Mouse (Mus musculus) adrenal gland, adult 18-20 months (tissue): ENCODE results near the gene Mindy3. TPM values are rescaled to one million over a fixed set of nuclear protein-coding genes. Genes with fewer than 3 reads are reported as not detected.
"Not testable (repeated sequence)": the region's sequence is repeated elsewhere in the genome, so short reads cannot be mapped to it uniquely, and the experiment has no call there.

Source experiments
- DNase-seq, 2 experiments: peaks; one replicate each; pipeline ENCODE4 v3.0.0; 2021 to 2022; ENCODE audit warnings: low spot score in 2 of 2
- long read RNA-seq, 2 experiments: library from polyadenylated mRNA; stranded (forward); transcript quantifications; one replicate each; pipeline ENCODE4 v2.0.0; 2021
- total RNA-seq, 2 experiments: library from RNA; stranded (reverse); gene quantifications; 1 replicate in 1 of 2; 2 replicates in 1 of 2; pipeline ENCODE4 v1.2.3; 2021

Mindy3 gene
- total RNA-seq = 10 to 100 TPM; 38.8 to 50.6 TPM
- long read RNA-seq, experiment 1, transcript Mindy3-201 (15 exons, 2,344 nt) = major isoform, 14 of 24 reads
- long read RNA-seq, experiment 1, partial matches to known transcripts = 0 of 24 reads
- long read RNA-seq, experiment 1, other reads (novel, unspliced or antisense) = 9 of 24 reads
- long read RNA-seq, experiment 2, transcript Mindy3-201 (15 exons, 2,344 nt) = major isoform, 24 of 49 reads
- long read RNA-seq, experiment 2, partial matches to known transcripts = 1 of 49 reads
- long read RNA-seq, experiment 2, other reads (novel, unspliced or antisense) = 18 of 49 reads

DNA sequence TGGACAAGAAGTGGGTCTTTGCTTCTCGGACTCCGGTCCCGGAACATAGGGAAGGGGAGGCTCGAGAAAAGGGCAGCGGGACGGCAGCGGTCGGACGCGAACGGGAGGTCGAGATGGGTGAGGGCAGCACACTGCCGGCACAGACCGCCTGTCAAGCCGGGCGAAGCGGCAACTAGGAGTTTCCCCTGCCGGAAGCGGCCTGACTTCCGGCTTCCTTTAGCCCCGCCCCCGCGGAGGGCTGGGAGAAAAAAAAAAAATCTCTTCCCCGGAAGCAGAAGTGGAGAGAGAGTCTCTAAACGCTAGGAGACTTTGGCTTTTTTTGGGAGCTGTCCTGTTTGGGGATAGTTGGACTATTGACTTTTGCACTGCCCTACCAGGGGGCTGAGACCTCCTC lies at the start of gene Mindy3:
Gene Mindy3 (minus strand): TSS at position 209 of the 394 bp plus-strand sequence.
- DNase-seq = peak; percentile 88 to 89

DNA sequence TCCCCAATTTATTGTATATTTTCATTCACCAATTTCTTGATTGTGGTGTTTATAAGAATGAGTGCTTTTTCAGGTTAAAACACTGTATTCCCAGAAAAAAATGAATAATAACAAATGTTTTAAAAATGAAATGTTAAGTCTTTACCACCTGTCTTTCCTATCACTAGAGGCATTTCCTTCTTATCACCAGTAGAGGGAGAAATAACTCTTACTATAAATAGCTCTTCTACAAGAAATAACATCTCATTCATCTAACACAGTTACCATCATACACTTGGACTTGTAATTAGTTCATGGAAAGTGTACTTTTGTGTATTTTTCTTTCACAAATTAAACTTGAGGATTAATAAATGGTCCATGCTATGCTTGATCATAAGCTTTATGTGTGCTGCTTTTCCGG lies 40.5 kb upstream of the Mindy3 start:
- no peak for DNase-seq

DNA sequence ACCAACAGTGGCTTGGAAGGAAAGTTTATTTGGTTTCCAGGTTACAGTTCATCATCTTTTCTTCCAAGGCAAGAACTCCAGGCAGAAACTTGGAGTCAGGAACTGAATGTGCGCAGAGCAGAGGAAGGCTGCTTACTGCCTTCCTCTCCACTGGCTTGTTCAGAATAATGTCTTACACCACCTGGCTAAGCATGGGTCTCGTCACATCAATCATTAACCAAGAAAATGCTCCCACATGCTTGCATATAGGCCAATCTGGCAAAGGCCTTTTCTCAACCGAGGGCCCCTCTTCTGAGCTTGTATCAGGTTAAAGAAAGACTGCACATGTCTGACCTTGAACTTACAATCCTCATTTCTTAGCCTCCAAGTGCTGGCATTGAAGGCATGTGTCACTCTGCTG lies 30.8 kb upstream of the Mindy3 start:
- DNase-seq = no peak

DNA sequence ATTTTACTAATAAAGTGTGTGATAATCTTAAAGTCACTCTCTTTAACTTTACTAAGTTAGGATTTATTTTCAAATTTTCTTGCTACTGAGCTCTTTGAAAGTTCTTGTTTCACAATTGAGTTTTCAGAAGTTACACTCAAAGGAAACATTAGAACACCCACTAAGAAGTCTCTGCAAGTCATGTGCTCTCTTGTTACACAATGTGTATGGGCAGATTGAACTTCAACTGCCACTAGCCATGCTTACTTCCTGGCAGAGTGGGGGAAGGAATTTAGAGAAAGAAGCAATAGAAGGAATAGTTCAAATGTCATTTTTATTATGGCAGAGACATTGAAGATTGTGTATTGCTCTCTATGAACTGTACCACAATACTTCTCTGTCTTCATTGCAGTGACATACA lies 20.9 kb upstream of the Mindy3 start:
- DNase-seq = no peak

DNA sequence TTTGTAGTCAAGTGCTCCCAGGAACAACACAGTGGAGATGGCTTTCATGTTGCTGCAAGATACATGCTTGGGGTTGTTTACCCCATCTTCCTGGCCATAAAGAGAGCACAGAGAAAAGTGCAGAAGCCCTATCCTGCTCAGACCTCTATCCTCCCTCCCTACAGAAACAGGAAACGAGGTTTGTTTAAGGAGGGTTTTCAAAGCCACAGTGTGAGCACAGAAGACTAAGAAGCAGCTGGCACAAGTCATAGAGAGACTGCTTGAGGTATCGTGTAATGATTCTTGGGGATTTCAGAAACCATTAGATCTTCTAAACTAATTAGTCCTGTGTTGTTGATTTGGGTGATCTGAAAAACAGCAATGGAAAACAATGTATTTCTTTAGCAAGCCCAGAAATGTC lies 20.3 kb upstream of the Mindy3 start:
- no peak for DNase-seq

DNA sequence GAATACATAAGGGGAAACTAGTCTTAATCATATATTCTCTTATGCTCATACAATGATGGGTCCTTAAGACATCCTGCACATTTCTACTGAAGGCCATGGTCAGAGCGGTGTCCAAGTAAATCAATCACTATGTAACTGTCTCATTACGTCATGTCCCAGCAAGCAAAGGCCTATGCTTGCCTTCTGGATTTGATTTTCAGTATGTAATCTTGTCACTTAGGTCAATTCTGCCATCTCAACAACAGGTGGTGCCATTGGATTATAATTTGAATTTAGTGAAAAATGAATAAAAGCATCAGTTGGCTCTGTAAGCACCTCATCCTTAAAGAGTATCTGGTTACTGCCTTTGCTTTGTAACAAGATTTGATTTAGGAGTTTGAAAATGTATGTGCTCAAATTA lies 18.9 kb upstream of the Mindy3 start:
- DNase-seq = no peak

DNA sequence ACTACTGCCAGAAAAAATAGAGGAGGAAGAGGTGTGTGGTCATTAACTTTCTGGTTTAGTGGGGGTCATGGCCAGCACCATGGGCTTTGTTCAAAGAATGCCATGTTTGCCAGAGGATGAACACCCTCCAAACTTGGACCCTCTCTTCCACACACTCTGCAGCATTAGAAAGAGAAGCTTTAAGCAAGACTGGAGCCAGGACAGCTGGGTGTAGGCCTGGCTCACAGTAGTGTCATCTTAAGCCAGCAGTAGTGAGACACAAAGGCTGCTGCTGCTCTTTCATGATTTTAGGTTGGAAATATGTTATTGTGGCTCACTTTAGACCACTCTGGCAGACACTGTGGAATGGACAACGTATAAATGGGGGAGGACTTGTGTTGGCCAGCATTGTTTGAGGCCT lies 12.8 kb upstream of the Mindy3 start:
- DNase-seq = no peak

DNA sequence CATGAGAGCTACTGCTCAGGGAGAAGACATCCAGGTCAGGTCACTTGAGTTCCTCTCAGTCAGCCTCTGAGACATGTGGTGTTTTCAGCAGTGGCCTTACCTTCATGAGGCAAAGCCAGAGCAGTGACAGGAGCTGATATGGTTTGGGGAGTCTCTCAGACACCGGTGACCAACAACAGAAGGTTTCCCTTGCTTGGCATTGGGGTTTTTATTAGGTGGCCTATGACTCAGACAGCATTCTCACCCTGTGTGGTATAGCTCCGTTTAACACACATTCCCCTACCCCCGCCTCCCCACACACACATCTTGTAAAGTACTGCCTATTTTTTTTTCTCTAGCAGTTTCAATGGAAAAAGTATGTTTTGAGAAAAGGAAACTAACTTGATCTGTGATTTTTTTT lies 5.1 kb upstream of the Mindy3 start:
- DNase-seq = no peak

DNA sequence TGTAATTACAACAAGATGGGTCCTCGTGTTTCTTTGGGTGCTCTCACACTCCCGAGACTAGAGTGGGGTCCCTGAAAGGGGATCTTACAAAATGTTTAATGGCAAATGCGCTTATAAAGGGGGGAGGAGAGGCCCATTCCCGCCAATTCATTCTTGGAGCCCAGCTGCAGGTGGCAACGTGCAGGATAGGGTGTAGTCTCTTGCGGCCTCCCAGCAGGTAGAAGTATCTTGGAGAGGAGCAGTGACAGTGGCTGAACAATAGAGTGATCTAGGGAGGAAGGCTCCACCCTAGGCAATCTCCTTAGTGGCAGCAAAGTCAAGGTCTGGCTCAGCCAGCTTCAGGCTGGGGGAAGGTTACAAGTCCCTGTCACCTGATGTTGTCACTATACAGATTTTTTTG lies 4.2 kb upstream of the Mindy3 start:
- not testable (repeated sequence) for DNase-seq

DNA sequence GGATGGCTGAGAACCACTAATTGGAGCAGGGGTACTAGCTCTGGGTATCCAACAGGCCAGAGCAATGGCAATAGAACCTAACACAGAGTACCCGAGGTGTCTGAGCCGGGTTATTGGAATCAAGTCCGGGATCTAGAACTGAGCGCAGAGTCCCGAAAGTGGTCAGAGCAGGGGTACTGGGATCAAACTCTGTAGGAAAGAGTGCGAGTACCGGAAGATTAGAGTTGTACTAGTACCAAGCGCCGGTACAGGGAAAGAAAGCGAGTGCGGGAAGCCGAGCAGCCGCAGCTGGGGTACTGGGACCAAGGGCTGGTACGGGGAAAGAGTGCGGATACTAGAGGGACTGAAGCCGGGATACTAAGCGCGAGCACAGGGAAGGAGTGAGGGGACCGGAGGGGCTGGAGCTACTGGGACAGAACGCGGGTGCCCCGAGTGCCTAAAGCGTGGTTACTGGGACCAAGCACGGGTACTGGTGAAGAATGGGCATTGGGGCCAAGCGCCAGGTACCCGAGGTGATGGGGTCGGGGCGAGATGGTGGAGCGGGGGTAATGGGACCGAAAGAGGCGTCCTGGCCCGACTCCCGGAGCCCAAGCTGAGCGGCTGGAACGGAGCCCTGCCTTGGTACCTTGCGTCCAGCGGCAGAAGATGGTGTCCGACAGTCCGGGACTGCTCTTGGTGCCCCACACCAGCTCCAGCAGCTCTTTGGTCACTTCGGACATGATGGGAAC lies 572 bp downstream of the Mindy3 start:
- peak in 1 of 2 experiments; percentile 32 for DNase-seq

DNA sequence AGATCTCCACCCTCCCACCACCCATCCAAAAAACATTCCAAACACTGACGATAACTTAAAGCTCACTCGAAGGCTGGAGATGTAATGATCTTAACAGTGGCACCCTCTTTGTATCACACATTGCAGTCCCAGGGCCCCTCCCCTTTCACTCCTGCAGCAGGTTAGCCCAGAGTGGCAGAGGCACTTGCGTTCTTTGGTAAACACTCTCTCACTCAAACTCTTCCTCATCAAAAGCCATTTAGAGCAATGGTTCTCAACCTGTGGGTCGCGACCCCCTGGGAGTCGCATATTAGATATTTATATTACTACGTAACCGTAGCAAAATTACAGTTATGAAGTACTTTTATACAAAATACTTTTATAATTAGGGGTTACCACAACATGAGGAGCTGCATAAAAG lies 1.1 kb downstream of the Mindy3 start:
- no peak for DNase-seq

DNA sequence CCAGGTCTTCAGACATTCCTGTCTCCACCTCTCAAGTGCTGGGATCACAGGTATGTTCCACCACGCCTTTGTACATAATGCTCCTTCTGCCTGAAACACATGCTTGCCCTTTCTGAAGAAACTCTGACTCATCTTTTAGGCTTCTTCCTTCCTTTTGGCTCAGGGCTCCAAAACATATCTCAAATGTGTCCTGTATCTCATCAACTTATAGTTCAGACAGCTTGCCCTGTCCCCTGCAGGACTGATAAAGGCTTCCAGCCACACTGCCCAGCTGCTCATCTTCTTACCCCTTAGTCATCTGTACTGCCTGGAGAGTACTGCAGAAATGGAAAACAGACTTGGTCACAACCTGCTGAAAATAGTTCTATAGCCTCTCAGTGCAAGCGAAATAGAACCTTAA lies 7.0 kb downstream of the Mindy3 start:
- DNase-seq = no peak

DNA sequence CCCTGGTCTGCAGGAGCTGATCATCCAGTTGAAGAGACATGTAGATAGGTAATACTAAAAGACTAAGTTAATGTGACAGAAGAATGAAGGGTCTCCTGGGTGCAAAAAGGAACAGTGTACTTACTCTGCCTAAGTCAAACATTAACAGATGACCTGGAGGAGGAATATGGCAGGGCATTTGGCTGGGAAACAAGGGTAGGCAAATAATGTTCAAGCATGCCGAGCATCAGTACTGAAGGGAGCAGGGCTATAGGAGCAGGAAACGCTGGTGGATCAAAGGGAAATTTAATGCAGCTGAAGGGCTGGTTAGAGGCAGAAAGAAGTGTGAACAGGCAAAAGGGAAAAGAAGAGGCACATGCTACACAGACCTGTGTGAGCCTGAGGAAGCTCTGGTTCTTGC lies 8.1 kb downstream of the Mindy3 start:
- DNase-seq = no peak

DNA sequence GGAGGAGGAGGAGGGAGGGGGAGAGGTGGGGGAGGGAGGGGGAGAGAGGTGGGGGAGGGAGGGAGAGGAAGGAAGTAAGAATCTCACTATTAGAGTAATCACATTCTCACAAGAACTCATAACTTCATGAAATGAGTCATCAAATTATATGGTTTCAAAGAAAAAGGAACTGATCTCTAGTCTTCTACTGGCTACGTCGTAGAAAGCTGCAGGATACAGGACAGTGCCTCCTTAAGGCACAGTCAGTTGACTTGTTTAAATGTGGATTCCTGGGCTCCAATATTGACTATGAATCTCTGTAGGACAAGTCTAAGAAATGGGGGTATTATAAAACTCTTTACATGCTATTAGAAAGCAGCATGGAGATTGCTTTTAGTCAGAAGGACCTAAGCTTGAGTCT lies 12.5 kb downstream of the Mindy3 start:
- no peak for DNase-seq

DNA sequence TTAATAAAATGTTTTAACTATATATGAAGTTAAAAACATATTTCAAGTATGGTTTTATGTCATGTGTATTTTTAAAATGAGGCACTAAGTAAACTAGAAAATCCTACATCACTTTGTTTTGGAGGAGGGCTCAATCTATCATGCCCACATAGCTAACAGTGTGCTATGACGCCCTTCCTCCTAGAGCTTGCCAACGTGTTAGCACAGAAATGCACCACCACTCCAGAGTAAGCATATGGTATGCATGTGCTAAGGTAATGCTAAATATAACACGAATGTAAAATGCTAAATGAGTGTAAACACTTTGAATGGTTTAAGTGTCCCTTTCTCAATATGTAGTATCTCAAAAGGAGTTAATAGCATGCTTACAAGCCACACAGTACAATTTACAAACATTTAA lies 16.8 kb downstream of the Mindy3 start:
- DNase-seq = no peak

DNA sequence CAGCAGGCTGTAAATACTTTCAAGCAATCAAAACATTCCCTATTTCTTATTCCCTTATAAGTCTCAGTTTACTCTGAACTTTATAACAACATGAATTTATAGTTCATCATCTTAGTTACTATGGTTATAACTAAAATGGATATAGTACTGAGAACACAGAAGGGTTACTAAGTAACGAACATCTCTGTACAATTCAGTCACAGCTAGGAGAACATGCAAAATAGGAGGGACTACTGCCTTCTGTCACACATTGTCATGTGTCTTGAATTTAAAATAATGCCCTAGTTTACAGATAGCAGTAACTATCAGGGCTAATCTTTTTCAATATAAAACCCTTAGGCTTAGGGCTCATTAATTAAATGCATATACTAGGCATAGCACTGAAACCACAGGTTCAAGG lies 18.1 kb downstream of the Mindy3 start:
- DNase-seq = no peak

DNA sequence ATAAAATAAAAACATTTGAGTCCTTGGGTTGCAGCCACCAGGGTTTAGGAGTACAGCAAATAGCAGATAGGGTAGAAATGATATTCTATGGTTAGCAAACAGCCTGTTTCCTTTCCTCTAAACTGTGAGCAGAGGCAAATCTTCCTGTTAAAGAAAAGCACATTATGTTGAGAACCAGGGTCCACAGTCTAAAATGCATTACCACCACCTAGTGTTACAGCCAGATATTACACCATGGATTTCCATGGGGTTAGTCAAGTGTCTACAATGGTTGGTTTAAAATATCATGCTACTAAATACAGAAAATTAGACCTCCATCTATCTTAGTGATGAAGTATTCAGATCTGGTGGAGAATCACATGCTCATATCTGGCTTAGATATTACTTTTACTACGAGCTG lies 30.2 kb downstream of the Mindy3 start:
- DNase-seq = peak in 1 of 2 experiments; percentile 33

DNA sequence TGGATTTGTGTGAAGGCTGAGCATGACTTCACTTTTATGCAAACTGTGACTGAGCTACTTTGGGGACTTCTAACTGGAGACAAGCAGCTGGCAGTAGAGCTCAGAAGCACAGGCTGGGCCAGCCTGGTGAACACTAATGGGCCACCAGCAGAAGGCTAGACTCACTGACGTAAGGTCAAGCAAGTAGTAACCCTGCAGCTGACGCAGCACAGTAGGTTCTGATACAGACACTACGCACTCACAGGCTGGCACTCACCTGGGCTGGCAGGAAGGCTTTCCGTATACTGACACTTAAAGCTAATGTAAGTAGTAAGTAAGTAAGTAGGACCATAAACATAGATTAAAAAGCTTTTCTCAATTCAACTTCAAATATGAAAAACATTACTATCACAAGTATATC lies 30.7 kb downstream of the Mindy3 start:
- DNase-seq = no peak

DNA sequence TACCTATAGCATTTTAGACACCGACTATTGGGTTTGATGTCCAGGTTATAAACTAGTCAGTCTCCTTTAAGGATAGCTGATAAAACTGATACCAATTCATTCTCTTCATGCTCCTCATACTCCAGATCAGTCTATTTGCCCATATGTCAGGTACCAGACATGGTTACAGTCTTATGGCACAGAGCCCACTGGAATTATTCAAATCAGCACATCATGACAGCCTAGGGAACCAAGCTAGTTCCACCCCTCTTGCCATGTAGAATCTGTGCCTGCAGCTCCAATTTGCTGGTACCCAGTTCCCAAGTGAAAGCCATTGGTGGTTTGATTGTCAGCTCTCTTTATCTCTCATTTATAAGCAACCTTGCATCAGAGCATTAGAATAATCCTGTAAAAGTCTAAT lies 34.9 kb downstream of the Mindy3 start:
- no peak for DNase-seq

DNA sequence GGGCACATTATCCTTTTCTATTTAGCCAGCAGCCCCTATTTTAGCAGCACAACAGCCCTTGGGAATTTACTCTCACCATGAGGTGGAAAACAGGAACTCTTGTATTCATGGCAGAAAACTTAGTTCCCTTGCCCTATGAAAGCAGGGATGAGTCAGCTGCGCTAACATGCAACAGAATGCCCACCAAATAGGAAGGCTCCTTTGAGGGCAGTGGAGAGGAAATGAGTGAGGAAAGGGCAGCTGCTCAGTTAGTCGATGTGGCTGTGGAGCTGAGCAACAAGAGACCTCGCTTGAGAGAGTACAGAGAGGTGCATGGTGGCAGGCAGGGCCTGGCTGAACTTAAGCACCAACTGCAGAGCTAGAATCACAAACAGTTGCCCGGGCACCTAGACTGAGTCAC lies 36.6 kb downstream of the Mindy3 start:
- DNase-seq = no peak

DNA sequence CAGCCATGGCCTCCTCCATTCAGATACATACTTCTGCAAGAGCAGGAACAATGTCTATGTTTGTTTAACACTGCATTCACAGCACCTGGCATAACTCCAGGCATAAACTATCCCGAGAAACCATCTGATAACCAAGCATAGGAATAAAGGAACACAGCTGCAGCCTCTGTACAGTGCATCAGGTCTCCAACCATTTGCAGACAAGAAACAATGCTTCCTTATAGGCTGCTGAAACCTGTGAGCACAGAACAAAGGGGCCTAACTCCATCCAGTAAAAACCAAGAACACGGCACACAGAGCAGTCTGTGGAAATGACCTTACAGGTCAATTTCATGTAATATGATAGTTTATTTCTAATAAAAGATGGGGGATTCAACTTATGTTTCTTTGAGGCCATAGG lies 39.0 kb downstream of the Mindy3 start:
- DNase-seq = no peak

DNA sequence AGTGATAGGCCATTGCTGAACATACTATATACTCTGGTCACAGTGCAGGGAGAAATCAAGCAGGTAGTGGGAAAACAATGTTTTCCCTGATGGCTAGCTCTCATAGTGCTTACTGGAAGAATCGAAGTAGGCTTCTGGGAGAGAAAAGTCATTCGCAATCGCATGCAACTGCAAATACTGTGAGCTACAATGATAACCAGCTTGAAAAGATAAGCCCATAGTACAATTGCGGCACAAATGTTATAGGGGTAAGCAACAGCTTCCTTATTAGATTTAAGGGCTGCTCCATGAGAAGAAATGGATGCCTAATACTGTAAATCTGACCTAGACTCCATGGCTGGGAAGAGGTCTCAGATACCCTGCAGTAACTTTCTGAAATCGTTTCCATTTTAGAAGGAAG lies 40.7 kb downstream of the Mindy3 start:
- no peak for DNase-seq

DNA sequence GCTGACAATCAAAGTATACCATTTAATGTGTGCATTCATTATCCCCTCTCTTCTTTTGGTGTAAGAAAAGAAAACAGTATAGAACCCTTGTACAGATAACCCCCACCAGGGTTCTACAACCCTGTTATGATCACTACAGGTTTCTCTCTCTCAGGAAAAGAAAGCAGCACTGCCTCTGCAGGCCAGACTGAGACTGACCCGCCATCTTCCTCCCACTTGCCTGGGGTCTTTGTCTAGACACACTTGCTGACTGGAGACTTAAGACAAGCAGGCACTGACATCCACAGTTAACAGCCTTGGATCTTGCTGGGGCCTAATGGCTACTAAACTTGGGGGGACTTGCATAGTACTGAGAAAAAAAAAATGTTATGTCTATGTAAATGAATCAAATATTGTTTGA lies 42.2 kb downstream of the Mindy3 start:
- no peak for DNase-seq
